Mouse (Mus musculus): ENCODE measurements around the gene Gzmb.
"Not testable (repeated sequence)": the region's sequence is repeated elsewhere in the genome, so short reads cannot be mapped to it uniquely, and the experiment has no call there.

Gzmb gene
- long read RNA-seq, experiment 1 = 0 reads
- long read RNA-seq, experiment 2 = 0 reads

DNA sequence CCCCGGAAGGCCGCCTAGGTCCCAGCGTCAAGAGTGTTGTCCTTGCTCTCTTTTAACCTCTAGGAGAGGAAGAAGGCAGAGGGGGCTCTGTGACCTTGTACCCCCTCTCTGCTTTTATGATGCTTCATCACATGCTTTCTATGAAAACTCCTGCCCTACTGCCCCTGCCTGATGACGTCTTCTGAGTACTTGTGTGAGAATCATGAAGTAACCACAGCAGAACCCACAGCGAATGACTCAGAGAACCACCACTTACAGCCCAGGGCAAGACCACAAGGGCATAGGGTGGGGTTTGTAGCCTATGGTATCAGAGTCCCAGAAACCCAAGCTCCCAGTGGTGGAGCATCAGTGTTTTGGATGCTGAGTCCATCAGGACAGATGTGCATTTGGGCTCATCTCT lies at the start of gene Gzmb:
Gzmb (minus strand) TSS at position 108 of the 400 bp plus-strand sequence.
- intact Hi-C loops (cut with DNase I) = no loop called here

DNA sequence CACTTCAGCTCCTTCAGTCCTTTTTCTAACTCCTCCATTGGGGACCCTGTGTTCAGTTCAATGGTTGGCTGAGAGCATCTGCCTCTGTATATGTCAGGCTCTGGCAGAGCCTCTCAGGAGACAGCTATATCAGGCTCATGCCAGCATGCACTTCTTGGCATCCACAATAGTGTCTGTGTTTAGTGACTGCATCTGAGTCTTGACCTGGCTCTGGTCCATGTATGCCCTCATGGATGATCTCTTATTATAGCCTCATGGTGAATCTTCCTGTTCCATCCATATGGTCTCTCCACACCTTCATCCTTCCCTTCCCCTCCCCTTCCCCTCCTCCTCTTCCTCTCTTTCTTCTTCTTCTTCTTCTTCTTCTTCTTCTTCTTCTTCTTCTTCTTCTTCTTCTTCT lies 49.7 kb upstream of the Gzmb start:
- intact Hi-C loops (cut with DNase I) = not testable (repeated sequence)

DNA sequence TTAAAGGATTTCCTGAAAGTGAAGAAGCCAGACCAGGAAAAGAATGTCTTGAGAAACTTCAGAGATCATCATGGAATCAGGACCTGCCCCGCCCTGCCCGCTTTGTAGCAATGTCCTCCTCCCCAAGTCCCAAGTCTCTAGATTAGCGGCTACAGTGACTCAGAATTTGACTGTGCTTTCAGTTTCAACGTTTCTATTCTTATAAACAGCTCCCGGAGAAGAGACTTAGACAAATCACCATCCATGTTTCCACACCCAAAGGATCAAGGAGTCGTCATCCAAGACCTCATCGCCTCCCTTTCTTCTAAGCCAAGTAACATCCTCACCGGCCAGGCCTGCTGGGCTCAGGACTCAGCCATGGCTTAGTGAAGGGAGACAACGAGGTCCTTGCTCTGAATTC lies 48.2 kb upstream of the Gzmb start:
- intact Hi-C loops (cut with DNase I) = no loop called here

DNA sequence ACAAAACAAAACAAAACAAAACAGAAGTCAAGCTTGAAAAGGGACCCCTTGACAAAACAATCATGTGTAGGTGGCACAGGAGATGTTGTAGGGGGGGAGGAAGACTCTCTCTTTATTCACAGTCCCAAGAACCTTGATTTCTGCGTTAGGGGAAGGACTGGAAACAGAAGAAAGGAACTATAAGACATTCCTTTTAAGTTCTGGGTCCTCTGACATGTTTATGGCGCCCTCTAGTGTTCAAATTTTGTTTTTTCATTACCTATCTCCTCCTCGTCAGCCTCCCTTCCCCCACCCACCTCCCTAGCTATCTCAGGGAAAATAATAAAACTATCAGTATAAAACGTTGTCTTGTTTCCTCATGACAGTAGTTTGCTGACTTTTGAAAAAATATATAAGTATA lies 42.1 kb upstream of the Gzmb start:
- intact Hi-C loops (cut with DNase I) = loop anchor here (5.0 kb wide), 1 partner anchor 102 kb away; no protein-coding TSS in a partner anchor

DNA sequence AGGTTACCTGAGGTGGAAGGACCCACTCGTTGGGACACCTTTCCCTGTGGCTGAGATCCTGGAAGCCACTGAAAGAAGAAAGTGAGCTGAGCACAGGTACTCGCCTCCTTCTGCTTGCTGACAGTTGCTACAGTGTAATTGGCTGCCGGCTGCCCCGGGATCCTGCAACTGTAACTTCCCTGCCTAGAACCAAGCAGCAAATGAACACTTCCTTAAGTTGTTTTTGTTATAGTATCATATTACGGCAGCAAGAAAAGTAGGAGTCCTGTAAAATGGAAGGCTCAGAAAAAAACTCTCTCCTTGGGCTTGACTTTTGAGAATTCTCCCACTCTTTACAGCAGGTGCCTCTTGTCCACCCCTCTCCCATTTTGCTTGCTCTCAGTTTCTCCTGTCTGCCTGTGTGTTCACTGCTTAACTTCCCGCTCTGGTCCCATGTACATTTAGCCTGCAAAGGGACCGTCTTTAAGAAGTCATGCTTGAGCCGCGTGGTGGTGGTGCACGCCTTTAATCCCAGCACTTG lies 41.5 kb upstream of the Gzmb start:
- intact Hi-C loops (cut with DNase I) = loop anchor here (5.0 kb wide), 1 partner anchor 101 kb away; no protein-coding TSS in a partner anchor

DNA sequence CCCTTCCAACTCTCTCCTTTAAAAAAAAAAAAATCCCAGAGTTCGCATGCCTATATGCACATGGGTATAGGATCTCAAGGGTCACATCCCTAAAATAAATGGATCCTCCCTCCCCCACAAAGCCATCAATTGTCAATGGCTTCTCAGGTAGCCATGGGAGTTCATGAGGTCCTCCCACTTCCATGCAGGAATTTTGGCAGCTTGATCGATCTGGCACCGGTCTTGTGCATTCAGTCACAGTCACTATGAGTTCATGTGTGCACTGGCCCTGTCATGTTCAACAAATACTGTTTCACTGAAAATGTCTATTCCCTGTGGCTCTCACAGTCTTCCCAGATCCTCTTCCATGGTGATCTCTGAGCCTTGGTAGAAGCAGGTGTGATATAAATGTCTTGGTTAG lies 40.0 kb upstream of the Gzmb start:
- intact Hi-C loops (cut with DNase I) = loop anchor here (5.0 kb wide), 1 partner anchor 100 kb away; no protein-coding TSS in a partner anchor

DNA sequence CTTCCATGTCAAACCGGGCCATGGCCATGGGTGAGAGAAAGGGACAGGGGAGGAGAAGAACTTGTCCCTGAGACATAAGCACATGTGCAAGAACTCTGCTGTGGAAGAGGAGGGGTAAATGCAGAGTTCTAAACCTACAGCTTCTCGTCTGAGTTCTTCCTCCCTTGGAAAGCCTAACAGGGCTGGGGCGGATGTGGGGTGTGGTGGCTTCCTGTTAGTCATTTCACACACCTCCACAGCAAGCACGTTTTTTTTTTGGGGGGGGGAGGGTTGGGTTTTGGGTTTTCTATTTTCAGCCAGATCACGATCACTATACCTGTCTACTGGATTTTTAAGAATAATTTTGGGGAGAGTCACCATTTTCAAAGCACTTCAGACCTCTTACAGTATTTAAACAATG lies 34.7 kb upstream of the Gzmb start:
- intact Hi-C loops (cut with DNase I) = no loop called here

DNA sequence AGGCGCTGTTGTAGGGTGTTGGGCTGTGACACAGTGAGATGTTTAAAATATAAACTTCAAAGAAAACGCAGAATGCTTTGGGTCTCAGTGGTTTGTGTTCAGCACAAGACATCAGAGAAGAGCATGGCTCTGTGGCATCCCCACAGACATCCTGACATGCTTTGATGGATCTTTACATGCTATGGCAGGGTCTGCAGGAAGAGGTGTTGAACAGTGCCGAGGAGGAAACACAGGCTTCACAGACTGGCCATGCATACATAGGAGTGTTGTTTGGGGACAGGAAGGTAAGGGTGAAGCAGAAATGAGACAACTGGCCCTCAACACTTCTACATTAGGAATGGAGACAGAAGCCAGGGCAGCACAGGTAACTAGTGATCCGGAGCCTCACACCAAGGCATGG lies 34.0 kb upstream of the Gzmb start:
- intact Hi-C loops (cut with DNase I) = no loop called here

DNA sequence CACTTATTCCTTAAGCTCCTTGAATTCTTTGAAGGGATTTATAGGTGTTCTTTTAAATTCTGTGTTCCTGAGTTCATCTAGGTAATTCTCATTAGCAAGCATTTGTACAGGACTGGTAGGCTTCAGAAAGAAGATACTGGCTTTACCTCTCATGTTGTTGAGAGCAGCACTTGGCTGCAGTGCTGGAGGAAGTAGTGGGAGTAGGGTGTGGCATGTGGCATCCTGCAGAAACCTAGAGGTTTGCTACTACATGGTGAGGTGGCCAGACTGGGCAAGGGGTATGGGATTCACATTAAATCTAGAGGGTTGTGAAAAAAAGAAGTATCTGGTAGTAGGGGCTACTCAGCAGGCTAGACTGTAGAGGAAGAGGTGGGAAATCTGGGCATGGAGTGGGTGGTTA lies 31.1 kb upstream of the Gzmb start:
- intact Hi-C loops (cut with DNase I) = no loop called here

DNA sequence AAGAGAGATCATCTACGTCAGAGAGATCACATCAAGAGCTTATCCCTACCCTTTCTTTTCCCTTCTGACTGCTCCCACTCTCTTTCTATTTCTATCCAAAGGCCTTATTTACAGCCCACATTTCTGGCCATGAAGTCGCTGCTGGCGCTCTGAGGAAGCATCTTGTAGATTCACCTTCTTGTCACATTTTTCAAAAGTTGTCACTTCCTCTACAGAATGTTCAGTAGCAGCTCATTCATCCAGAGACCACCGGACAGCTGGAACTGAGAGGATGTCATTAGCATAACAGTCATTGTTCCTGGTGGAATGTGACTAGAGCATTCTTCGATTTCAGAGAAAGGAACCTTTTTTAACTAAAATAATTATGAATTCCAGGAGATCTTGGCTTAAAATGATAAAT lies 26.6 kb upstream of the Gzmb start:
- intact Hi-C loops (cut with DNase I) = no loop called here

DNA sequence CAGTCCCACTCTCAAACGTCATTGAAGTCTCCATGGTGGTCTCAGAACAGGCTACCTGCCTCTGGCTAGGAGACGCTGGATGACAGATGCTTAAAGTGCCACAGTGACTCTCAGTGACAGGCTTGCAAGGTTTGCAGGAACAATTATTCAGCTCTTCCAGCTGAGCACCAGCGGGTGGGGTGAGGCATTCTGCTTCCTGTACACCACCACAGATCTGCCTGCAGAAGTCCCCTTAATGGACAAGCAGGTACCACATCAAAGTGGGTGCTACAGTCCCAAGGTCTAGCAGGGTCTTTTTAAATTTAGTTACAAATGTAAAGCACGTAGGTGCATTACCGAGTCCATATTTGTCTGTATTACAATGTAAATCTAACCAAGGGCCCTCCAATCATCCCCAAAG lies 25.7 kb upstream of the Gzmb start:
- intact Hi-C loops (cut with DNase I) = no loop called here

DNA sequence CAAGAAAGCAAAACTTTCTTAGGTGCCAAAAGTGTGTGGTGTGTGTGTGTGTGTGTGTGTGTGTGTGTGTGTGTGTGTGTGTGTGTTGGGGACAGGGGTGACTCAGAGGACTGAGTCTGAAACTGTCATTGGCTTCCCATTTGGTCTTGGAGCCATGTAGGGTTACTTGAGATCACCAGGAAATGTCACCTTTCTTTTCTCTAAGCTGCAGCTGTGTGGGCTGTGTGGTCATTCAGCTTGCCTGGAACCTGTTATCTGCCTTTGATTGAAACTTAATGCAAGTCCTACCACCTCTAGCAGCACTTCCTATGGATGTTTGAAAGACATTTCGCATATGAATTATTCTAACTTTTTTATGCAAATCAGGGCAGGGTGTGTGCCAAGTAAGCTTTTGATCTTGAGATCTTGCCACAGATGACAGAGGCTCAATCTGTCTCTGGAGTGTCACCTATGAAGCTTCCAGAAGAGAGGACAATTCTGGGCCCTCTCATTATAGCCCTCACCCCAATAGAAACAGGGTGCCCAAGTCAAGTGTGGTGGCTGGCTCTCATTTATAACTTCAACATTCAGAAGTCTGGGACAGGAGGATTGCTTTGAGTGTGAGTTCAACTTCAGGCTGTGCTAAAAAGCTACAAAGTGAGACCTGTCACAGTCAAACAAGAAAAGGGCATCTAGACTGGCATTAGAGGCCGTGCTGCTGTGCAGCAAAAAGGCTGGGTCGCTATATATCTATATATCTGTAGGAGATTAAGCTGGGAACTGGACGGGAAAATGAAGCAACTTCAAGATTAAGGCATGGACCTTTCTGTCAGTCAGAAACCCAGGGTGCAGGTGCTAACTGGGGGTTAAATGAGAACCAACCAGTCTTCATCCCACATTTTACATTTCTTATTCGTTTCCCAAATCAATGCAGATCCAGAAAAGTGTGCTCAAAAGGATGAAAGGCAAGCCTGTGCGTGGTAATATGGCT lies 22.6 kb upstream of the Gzmb start:
- intact Hi-C loops (cut with DNase I) = no loop called here

DNA sequence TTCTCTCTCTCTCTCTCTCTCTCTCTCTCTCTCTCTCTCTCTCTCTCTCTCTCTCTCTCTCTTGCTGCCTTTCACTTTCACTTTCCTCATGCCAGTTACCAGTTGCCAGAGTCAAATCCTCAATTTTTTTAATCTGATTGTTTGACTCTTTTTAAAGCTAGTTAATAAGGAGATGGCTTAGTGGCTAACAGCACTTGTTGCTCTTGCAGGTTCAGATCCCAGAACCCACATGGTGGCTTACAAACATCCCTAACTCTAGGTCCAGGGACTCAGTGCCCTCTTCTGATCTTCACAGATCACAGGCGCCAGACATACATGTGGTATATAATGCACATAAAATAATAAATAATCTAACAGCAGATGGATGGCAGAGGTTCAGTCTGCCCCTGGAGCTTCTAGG lies 21.8 kb upstream of the Gzmb start:
- intact Hi-C loops (cut with DNase I) = no loop called here

DNA sequence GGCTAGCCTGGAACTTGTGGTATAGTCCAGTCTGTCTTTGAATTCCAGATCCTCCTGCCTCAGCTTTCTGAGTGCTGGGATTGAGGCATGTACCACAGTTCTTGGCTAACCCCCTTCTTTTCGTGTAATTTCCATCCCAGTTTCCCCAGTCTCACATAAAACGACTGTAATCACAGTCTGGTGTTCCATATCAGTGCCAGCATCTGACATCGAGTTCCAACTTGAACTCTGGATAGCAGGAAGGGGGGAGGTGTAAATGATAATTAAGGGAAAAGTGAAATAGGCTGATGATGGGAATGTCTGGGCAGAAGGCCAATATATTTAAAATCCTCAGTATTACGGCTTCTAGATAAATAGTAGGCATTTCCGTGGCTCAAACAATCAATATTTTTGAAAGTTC lies 19.0 kb upstream of the Gzmb start:
- intact Hi-C loops (cut with DNase I) = no loop called here

DNA sequence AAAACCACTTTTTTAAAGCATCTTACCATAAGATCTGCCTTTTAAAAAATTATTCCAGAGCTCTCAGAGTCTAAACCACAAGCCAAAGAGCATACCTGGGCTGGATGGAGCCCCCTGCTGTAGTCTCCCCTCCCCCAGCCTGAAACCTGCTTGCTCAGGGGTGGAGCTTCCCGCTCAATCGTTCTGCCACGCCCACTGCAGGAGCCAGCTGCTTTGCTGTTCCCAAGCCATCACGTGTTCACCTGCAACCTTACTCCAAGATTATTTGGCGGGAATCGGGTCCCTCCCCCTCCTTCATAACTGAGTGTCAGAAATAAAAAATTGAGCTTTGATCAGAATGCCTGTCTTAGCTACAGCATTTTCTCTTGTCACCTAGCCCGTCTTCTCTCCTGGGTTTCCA lies 16.6 kb upstream of the Gzmb start:
- intact Hi-C loops (cut with DNase I) = not testable (repeated sequence)

DNA sequence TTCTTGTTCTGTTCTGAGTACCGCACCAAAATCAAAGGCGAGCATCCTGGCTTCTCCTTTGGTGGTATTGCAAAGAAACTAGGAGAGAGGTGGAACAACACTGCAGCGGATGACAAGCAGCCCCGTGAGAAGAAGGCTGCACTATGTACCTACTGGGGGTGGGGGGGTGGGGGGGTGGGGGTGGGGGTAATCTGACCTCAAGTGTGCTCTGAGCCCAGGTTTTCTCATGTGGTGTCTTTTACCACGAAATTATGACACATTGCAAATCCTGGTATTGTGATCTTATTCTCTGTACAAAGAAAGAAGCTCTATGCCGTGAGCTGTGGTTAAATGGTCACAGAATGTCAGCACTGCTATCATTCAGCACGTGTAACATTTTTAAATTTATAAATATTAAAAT lies 14.0 kb upstream of the Gzmb start:
- intact Hi-C loops (cut with DNase I) = not testable (repeated sequence)

DNA sequence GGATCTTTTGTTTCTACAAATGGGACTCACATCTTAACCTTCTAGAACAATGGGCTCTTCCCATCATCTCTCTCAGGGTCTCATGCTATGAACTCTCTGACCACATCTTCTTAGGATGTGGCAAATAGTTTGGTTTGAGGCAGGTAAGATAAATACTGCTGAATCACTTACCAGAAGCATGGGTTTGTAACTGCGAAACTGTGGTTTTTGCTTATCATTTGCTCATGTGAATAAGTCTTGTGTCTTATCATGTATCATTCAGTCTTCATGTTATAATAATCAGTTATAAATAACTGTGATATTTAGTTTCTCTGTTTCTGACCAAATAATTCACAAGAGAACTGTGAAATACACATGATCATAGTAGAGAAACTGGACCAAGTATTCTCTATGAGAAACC lies 4.0 kb upstream of the Gzmb start:
- intact Hi-C loops (cut with DNase I) = no loop called here

DNA sequence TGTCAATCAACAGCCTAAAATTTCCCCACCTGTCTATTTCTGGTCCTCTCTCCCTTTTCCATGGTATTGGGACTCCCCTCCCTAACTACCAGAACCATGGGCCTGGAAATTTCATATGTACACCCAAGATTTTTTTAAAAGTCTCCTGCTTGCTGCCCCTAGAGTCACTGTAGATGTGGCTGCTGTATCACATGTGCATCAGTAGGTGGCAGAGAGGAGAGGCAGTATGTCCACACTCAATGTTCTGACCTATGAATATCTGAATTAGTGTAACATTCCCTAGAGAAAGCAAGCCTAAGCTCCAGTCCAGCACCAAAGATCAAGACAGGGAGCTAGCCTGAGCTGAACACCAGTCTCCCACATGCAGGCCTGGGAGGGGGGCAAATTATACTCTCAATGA lies 21.7 kb downstream of the Gzmb start:
- intact Hi-C loops (cut with DNase I) = no loop called here

DNA sequence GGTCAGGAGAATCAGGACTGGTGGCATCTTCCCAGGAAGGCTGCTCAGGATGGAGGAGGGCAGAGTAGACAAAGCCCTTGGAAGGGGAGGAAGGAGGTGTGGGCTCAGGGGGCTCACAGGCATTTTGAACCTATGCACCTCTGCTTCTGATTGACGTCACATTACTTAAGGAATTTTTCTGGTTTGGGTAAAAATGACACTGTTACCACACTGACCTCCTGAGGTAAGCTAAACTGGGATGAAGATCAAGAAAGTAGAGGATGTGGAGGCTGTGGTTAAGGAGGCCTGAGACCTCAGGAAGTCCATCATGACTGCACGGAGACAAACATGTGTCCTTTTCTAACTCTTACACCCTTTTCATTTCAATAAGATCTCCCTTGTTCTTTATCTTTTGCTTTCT lies 27.5 kb downstream of the Gzmb start, which contains the start of gene Gzmc:
Gzmc (minus strand) TSS at position 101 of the 400 bp plus-strand sequence.
- intact Hi-C loops (cut with DNase I) = no loop called here

DNA sequence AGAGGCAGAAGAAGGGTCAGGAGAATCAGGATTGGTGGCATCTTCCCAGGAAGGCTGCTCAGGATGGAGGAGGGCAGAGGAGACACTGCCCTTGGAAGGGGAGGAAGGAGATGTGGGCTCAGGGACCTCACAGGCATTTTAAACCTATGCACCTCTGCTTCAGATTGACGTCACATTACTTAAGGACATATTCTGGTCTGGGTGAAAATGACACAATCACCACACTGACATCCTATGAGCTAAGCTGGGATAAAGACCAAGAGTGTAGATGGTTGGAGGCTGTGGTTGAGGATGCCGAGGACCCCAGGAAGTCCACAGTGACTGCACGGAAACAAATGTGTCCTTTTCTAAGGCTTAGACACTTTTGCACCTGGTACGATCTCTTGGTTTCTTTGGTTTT lies 50.7 kb downstream of the Gzmb start, which contains the start of gene Gzmf:
Gzmf (minus strand) TSS at position 101 of the 400 bp plus-strand sequence.
- intact Hi-C loops (cut with DNase I) = no loop called here
